Mouse (Mus musculus): ENCODE results near the gene Dip2b.

DNA sequence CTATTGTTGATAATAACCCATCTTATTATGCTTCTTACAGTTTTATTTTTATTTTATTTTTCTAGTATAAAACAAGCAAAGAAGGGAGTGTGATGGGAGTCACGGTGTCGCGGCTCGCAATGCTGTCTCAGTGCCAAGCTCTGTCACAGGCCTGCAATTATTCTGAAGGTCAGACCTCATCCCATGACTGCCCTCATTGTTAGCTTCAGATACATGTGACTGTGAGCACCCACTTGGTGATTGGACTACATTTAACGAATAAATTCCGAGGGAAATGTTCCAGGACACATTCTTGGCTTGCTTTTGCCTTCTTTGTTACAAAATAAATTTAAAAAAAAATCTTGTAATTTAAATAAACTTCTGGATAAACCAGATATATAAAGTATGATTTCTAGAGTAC lies 129.3 kb downstream of the Dip2b start:
- no peak for TF ChIP-seq CTCF (conservative IDR thresholded peaks at IDR 0.05; ENCODE audit: insufficient read depth, insufficient read length, low read depth, low read length)
- TF ChIP-seq POLR2A (IDR thresholded peaks at IDR 0.05; ENCODE audit: low read depth, low read length): no peak
